Mouse (Mus musculus) limb, embryonic 14.5 days (tissue): ENCODE measurements around the gene Zfp85. TPM values are rescaled to one million over a fixed set of nuclear protein-coding genes. Genes with fewer than 3 reads are reported as not detected.
A peak's percentile ranks its signal among the peaks of the same experiment; 100 is the strongest.

ENCODE experiments used
- ATAC-seq: fragments of 200-750 bp; cut with Nextera tagmentation; 2 replicates; pipeline ENCODE4 v1.8.0; 2017; ENCODE audit warnings: low read depth, moderate number of reproducible peaks, moderate TSS enrichment; ENCODE audit not compliant: low FRiP score
- DNase-seq: peaks from one replicate; pipeline ENCODE4 v3.0.0-alpha.2; 2015; ENCODE audit warnings: low spot score
- H3K27ac ChIP-seq: fragments of 300-500 bp; sonication (generic); replicated peaks from 2 replicates; pipeline ENCODE4 v1.5.1; 2014; ENCODE audit warnings: low read depth, mild to moderate bottlenecking, low read length, moderate library complexity, mixed read lengths
- H3K27me3 ChIP-seq: fragments of 300-500 bp; sonication (generic); 2 replicates; pipeline ENCODE4 v1.6.1; 2014; ENCODE audit warnings: low read length, mixed read lengths; ENCODE audit not compliant: control insufficient read depth, insufficient read depth
- H3K36me3 ChIP-seq: fragments of 300-500 bp; sonication (generic); 2 replicates; pipeline ENCODE4 v1.6.1; 2014; ENCODE audit warnings: mild to moderate bottlenecking, low read length, moderate library complexity, mixed read lengths; ENCODE audit not compliant: control insufficient read depth, insufficient read depth
- H3K4me1 ChIP-seq: fragments of 300-500 bp; sonication (generic); 2 replicates; pipeline ENCODE4 v1.6.1; 2014; ENCODE audit warnings: antibody characterized with exemption, low read length, mixed read lengths; ENCODE audit not compliant: control insufficient read depth, insufficient read depth
- H3K4me2 ChIP-seq: fragments of 300-500 bp; sonication (generic); replicated peaks from 2 replicates; pipeline ENCODE4 v1.6.1; 2014; ENCODE audit warnings: low read depth, mild to moderate bottlenecking, low read length, moderate library complexity; ENCODE audit not compliant: severe bottlenecking
- H3K4me3 ChIP-seq: fragments of 300-500 bp; sonication (generic); replicated peaks from 2 replicates; pipeline ENCODE4 v1.5.1; 2014; ENCODE audit warnings: low read length
- H3K9ac ChIP-seq: fragments of 300-500 bp; sonication (generic); 2 replicates; pipeline ENCODE4 v1.6.1; 2014; ENCODE audit warnings: mild to moderate bottlenecking, low read depth, low read length, moderate library complexity; ENCODE audit not compliant: severe bottlenecking
- H3K9me3 ChIP-seq: fragments of 300-500 bp; sonication (generic); 2 replicates; pipeline ENCODE4 v1.6.1; 2016; ENCODE audit warnings: low read length; ENCODE audit not compliant: control insufficient read depth
- POLR2A ChIP-seq: fragments of 200-500 bp; IDR thresholded peaks from 2 replicates; pipeline ENCODE4 v1.8.0; 2012; ENCODE audit warnings: inconsistent platforms, mild to moderate bottlenecking, moderate library complexity, borderline replicate concordance; ENCODE audit not compliant: insufficient read depth, insufficient read length; ENCODE audit errors: extremely low read depth
- WGBS: fragments of 180-500 bp; shearing (Covaris S2); extraction: QIAGEN DNeasy Blood & Tissue Kit; methylation state at CpG from one replicate; pipeline ENCODE4 v1.1.7; 2014; 5-methylcytosine and 5-hydroxymethylcytosine counted together
- polyA plus RNA-seq, 2 experiments: library from polyadenylated mRNA; depleted of rRNA in 1 of 2; stranded (reverse) in 1 of 2; unstranded in 1 of 2; fragments of >200 nt; fragmentation: Nextera tagmentation in 1 of 2; extraction: Ambion mirVana in 1 of 2; gene quantifications; 2 replicates each; pipeline versions ENCODE4 v1.2.1 to v1.2.3; 2012 to 2014

Zfp85 gene
- polyA plus RNA-seq, 2 experiments = 3.8 TPM

DNA sequence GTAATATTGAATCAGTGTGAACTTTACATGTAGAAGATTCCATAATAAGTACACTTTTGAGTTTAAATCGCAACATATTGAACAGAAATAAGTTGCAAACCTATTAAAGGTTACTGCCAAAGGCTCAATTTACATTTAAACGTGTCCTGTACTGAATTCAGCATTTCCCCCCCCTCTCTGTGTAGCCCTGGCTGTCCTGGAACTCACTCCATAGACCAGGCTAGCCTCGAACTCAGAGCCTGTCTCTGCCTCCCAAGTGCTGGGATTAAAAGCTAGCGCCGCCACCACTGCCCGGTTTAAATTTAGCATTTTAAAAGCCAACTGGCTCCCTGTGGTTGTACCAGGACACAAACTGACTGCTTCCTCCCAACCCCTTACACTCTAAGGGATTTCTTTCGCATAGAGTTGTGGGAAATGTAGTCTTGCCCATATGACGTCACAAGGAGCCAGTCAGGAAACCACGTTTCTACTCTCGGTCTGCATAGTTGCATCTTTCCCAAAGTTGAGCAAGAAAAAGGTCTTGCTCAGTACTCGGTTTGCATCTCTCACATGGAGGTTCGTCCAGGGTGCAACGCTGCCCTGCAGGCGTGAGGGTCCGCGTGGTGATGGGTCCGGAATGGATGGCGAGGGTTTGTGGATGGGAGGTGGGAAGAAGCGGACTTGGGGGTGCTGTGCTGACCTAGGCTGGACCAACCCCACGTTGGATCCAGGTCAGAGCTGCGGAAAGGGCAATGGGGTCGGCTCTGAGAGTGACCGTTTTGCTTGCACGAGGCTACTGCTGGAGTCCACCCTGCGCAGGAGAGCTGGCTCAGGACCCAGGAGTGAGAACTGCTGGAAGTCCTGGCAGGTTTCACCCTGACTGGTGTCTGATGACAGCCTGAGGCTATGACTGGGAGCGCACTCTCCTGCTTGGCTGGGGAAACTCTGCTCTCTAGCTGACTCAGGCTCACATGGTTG, 24.5 kb upstream of the Zfp85 start, which contains the start of gene Zfp493:
Zfp493 (plus strand) TSS at position 429 of the 957 bp plus-strand sequence.
- no peaks in the 10 kb centered on the region for H3K27me3 ChIP-seq
- peak within 1 kb of the TSS; percentile 77 for H3K9ac ChIP-seq

DNA sequence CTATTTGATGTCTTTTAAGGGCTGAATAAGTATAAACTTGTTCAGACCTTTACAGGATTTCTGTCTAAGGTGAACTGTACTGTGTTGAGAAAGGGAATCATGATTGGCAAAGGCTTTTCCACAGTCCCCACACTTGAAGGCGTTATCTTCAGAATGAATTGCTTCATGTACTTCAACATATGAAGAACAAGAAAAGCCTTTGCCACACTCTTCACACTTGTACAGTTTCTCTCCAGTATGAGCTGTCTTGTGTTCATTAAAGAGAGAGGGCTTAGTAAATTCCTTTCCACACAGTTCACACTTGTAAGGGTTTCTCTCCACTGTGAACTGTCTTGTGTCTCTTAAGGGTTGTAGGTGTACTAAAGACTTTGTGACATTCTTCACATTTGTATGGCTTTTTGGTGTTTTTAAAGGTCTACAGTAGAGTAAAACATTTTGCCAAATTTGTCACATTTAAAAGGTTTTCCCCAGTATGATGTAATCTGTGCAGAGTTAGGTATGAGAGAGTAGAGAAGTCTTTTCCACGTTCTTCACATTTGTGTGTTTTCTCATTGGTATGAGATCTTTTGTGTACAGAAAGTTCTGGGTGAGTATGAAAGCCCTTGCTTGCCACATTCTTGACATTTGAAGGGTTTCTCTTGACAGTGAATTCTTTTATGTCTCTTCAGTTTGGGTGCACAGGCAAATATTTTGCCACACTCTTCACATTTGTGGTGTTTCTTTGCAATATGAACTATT, 8.2 kb upstream of the Zfp85 start:
- no peak overlapping the region for H3K9ac ChIP-seq
- WGBS = 78% methylated on average over 2 of the region's 2 CpGs
- H3K27ac ChIP-seq = no peak overlapping the region
- H3K4me2 ChIP-seq = no peak overlapping the region
- no peak for DNase-seq
- H3K4me1 ChIP-seq = no peaks in the 10 kb centered on the region
- ATAC-seq = no peak
- H3K4me3 ChIP-seq = no peak overlapping the region
- no peaks in the 10 kb centered on the region for H3K27me3 ChIP-seq
- H3K36me3 ChIP-seq = no peaks in the 10 kb centered on the region
- no peak for TF ChIP-seq POLR2A
- H3K9me3 ChIP-seq = no peaks in the 10 kb centered on the region

More for the DNA sequence above, 24.5 kb upstream of the Zfp85 start, which contains the start of gene Zfp493:
- Histone ChIP-seq H3K4me1 (0 out of 2 replicates have a peak, but pooled peaks cover 4% of the 10 kb centered on the region), H3K4me3 (peak within 1 kb of the TSS; percentile 67), H3K4me2 (peak within 1 kb of the TSS; percentile 87), H3K9me3 (no peaks in the 10 kb centered on the region), H3K36me3 (0 out of 2 replicates have a peak, but pooled peaks cover 3% of the 10 kb centered on the region), H3K27ac (peak within 1 kb of the TSS; percentile 67)
- ATAC-seq (peak; percentile 96), DNase-seq (peak; percentile 86)
- TF ChIP-seq POLR2A = no peak
- WGBS = 9% methylated on average over 26 of the region's 26 CpGs

DNA sequence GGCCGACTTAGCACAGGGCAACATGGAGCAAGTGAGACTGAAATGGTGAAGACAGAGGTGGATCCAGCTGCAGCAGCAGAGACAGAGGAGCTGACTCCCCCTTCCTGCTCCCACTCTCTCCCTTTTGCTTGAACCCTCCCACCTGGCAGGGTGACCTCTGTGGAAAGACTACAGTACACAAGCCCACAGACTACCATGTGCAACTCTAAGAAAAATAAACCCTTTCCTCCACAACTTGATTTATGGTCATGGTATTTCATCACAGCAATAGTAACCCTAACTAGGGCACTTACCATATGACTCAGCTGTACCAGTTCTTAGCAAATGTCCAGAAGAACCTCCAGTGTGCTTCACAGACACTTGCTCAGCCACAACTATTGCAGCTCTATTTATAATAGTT, 4.9 kb upstream of the Zfp85 start:
- no peak for TF ChIP-seq POLR2A
- ATAC-seq = no peak
- no peaks in the 10 kb centered on the region for H3K36me3 ChIP-seq
- no peaks in the 10 kb centered on the region for H3K27me3 ChIP-seq
- no peak overlapping the region for H3K9ac ChIP-seq
- H3K4me2 ChIP-seq = no peak overlapping the region
- no peaks in the 10 kb centered on the region for H3K9me3 ChIP-seq
- WGBS = 77% methylated on average over 1 of the region's 1 CpGs
- H3K4me1 ChIP-seq = no peaks in the 10 kb centered on the region
- H3K27ac ChIP-seq = no peak overlapping the region
- no peak for DNase-seq
- H3K4me3 ChIP-seq = no peak overlapping the region

DNA sequence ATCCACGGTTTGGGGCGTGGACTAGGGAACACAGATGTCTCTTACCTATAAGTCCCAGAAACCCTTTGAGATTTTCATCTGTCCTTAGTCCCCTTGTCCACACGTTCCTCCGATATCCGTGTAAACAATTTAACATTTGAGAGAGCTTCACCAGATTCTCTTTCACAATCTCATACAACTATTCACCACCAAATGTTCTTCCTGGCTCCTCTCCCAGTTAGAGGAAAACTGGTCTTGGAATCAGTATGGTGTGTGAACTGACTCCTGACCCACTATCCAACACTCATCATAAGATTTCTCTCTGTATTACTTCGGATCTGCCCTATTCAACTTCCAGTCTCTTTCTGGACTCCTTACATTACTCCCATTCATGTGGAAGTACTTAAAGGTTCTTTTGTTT, 733 bp upstream of the Zfp85 start:
- ATAC-seq (no peak), DNase-seq (no peak)
- H3K4me3 ChIP-seq = no peak overlapping the region

DNA sequence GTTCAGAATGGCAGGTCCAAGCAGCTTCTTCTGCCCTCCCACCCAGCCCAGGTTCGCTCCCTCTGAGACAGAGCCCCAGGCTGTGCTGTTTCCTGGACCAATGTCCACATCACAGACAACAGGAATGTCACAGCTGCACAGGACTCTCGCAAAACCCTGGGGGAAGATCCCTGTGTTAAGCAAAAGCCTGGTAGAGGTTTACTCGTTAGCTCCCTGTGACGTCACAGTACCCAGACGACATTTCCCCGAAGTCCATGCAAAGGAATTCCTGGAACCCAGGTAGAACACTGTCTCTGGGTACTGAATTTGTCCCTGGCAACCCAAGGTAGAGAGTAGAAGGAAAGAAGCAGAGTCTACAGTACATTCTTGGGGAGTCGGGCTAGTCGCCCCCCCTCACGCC, 11.1 kb downstream of the Zfp85 start:
- DNase-seq = no peak
- H3K27ac ChIP-seq = no peak overlapping the region
- ATAC-seq = no peak
- H3K4me1 ChIP-seq = no peaks in the 10 kb centered on the region
- WGBS = 80% methylated on average over 9 of the region's 9 CpGs
- H3K4me3 ChIP-seq = no peak overlapping the region
- no peaks in the 10 kb centered on the region for H3K27me3 ChIP-seq
- TF ChIP-seq POLR2A = no peak
- H3K9ac ChIP-seq = no peak overlapping the region
- no peak overlapping the region for H3K4me2 ChIP-seq
- H3K9me3 ChIP-seq = peaks cover 1% of the 10 kb centered on the region; the same call in 1 of the 2 replicates
- H3K36me3 ChIP-seq = peaks cover 10% of the 10 kb centered on the region

More for the DNA sequence above, 733 bp upstream of the Zfp85 start:
- H3K4me1 ChIP-seq = 0 out of 2 replicates have a peak, but pooled peaks cover 3% of the 10 kb centered on the region
- no peaks in the 10 kb centered on the region for H3K9me3 ChIP-seq
- whole genome bisulfite sequencing = 89% methylated on average over 6 of the region's 6 CpGs
- no peaks in the 10 kb centered on the region for H3K36me3 ChIP-seq
- H3K27me3 ChIP-seq = no peaks in the 10 kb centered on the region
- no peak for TF ChIP-seq POLR2A
- H3K27ac ChIP-seq = no peak overlapping the region
- no peak overlapping the region for H3K9ac ChIP-seq
- H3K4me2 ChIP-seq = no peak overlapping the region
